Mouse (Mus musculus): ENCODE data around the gene Samm50.

- TF ChIP-seq CTCF (IDR thresholded peaks at IDR 0.05; ENCODE audit: borderline replicate concordance, extremely low read depth, insufficient read depth, insufficient read length) (no peak), POLR2A (IDR thresholded peaks at IDR 0.05; ENCODE audit: borderline replicate concordance, extremely low read depth, insufficient read depth, insufficient read length, poor library complexity, severe bottlenecking) (no peak)
These were observed 26.1 kb downstream of the Samm50 start for GRCm38 (mm10) chr15:84217969-84218782.

Data from brain, embryonic 14.5 days (tissue).